Mouse (Mus musculus) heart, adult 2 months (tissue): ENCODE measurements around the gene Tbrg4.

Source experiments
- CTCF ChIP-seq: fragments of 200-600 bp; IDR thresholded peaks from 2 replicates; pipeline ENCODE4 v1.8.1; 2022; ENCODE audit warnings: antibody characterized with exemption, mild to moderate bottlenecking, moderate library complexity
- EP300 ChIP-seq: fragments of 200-500 bp; IDR thresholded peaks from 2 replicates; pipeline ENCODE4 v1.6.1; 2011; ENCODE audit warnings: low read depth, low read length, control low read depth; ENCODE audit not compliant: insufficient read depth
- POLR2A ChIP-seq: fragments of 200-500 bp; IDR thresholded peaks from 2 replicates; pipeline ENCODE4 v1.6.1; 2011; ENCODE audit warnings: mild to moderate bottlenecking, low read depth, low read length, control low read depth; ENCODE audit not compliant: insufficient read depth

- no peak for TF ChIP-seq CTCF
- no peak for TF ChIP-seq POLR2A
- no peak for TF ChIP-seq EP300
Observed at GRCm38 (mm10) chr11:6623704-6624103, 2.2 kb downstream of the Tbrg4 start.
